Mouse (Mus musculus) liver, embryonic 15.5 days (tissue): ENCODE measurements around the gene Vmn1r217. TPM values are rescaled to one million over a fixed set of nuclear protein-coding genes. Genes with fewer than 3 reads are reported as not detected.
"Not testable (repeated sequence)": the region's sequence is repeated elsewhere in the genome, so short reads cannot be mapped to it uniquely, and the experiment has no call there.

Experiments used
- ATAC-seq: fragments of 200-750 bp; cut with Nextera tagmentation; 2 replicates; pipeline ENCODE4 v1.8.0; 2017; ENCODE audit warnings: moderate number of reproducible peaks, mild to moderate bottlenecking, moderate library complexity; ENCODE audit not compliant: insufficient read depth
- H3K27ac ChIP-seq: fragments of 300-500 bp; sonication (generic); replicated peaks from 2 replicates; pipeline ENCODE4 v1.5.1; 2015; ENCODE audit warnings: mild to moderate bottlenecking, inconsistent platforms
- H3K27me3 ChIP-seq: fragments of 300-500 bp; sonication (generic); 2 replicates; pipeline ENCODE4 v1.6.1; 2015; ENCODE audit warnings: mild to moderate bottlenecking, inconsistent platforms
- H3K36me3 ChIP-seq: fragments of 300-500 bp; sonication (generic); replicated peaks from 2 replicates; pipeline ENCODE4 v1.6.1; 2015; ENCODE audit warnings: moderate library complexity, mild to moderate bottlenecking, inconsistent platforms
- H3K4me1 ChIP-seq: fragments of 300-500 bp; sonication (generic); replicated peaks from 2 replicates; pipeline ENCODE4 v1.6.1; 2015; ENCODE audit warnings: inconsistent platforms
- H3K4me2 ChIP-seq: fragments of 300-500 bp; sonication (generic); 2 replicates; pipeline ENCODE4 v1.6.1; 2015; ENCODE audit warnings: moderate library complexity, mild to moderate bottlenecking, inconsistent platforms
- H3K4me3 ChIP-seq: fragments of 300-500 bp; sonication (generic); replicated peaks from 2 replicates; pipeline ENCODE4 v1.5.1; 2015; ENCODE audit warnings: mild to moderate bottlenecking, inconsistent platforms
- H3K9ac ChIP-seq: fragments of 300-500 bp; sonication (generic); 2 replicates; pipeline ENCODE4 v1.6.1; 2015; ENCODE audit warnings: moderate library complexity, mild to moderate bottlenecking, inconsistent platforms
- H3K9me3 ChIP-seq: fragments of 300-500 bp; sonication (generic); replicated peaks from 2 replicates; pipeline ENCODE4 v1.6.1; 2016; ENCODE audit warnings: inconsistent platforms
- WGBS: fragments of 180-500 bp; shearing (Covaris S2); methylation state at CpG from one replicate; pipeline ENCODE4 v1.1.7; 2015; ENCODE audit warnings: mixed read lengths; ENCODE audit not compliant: insufficient replicate concordance; 5-methylcytosine and 5-hydroxymethylcytosine counted together
- polyA plus RNA-seq: library from polyadenylated mRNA; unstranded; fragments of >200 nt; fragmentation: Nextera tagmentation; extraction: Ambion mirVana; gene quantifications from 2 replicates; pipeline ENCODE4 v1.2.1, GENCODE M21; 2015

The Vmn1r217 gene
- polyA plus RNA-seq = not detected in 2 replicates

GRCm38 (mm10) chr13:23118126-23118525 is at the start of gene Vmn1r217:
Vmn1r217 (minus strand) TSS chr13:23118226.
- 43% methylated on average over 1 of the region's 1 CpGs for WGBS
- H3K4me3 ChIP-seq = not testable (repeated sequence)

GRCm38 (mm10) chr13:23166471-23166870 is 48.4 kb upstream of the Vmn1r217 start:
- not testable (repeated sequence) for ATAC-seq, H3K4me1 ChIP-seq, H3K4me2 ChIP-seq, H3K27ac ChIP-seq, H3K4me3 ChIP-seq, H3K36me3 ChIP-seq, H3K9me3 ChIP-seq, H3K9ac ChIP-seq, H3K27me3 ChIP-seq
- 43% methylated on average over 4 of the region's 4 CpGs for WGBS

More at GRCm38 (mm10) chr13:23118126-23118525, at the start of gene Vmn1r217:
- not testable (repeated sequence) for H3K4me2 ChIP-seq, H3K27me3 ChIP-seq, H3K4me1 ChIP-seq, ATAC-seq, H3K27ac ChIP-seq, H3K36me3 ChIP-seq, H3K9me3 ChIP-seq, H3K9ac ChIP-seq

DNA sequence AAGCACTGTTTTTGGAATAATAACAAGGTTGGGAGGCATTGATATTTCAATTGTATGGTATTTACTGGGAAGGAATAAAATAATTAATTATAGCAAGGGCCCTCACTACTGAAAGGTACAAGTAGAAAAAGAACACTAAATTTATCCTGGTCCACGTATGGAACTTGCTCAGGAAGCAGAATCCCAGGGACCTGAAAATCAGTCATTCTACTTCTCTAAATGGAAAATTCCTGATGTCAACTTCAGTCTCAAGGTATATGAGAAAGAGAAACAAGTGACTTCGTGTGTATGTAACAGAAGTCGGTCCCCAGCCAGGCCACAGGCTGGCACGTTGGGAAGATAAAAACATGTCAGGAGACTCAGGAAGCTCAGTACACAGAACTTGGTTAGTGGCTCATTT is 41.0 kb upstream of the Vmn1r217 start, which contains the start of gene Vmn1r219:
Gene Vmn1r219 (plus strand): TSS at position 301 of the 400 bp plus-strand sequence.
- H3K9ac ChIP-seq = no peak within 1 kb of the TSS
- H3K4me1 ChIP-seq = no peaks in the 10 kb centered on the region
- no peaks in the 10 kb centered on the region for H3K27me3 ChIP-seq
- H3K27ac ChIP-seq = no peak within 1 kb of the TSS
- no peaks in the 10 kb centered on the region for H3K9me3 ChIP-seq
- no peak within 1 kb of the TSS for H3K4me2 ChIP-seq
- H3K36me3 ChIP-seq = no peaks in the 10 kb centered on the region
- H3K4me3 ChIP-seq = no peak within 1 kb of the TSS
- 50% methylated on average over 4 of the region's 4 CpGs for WGBS
- ATAC-seq = no peak

DNA sequence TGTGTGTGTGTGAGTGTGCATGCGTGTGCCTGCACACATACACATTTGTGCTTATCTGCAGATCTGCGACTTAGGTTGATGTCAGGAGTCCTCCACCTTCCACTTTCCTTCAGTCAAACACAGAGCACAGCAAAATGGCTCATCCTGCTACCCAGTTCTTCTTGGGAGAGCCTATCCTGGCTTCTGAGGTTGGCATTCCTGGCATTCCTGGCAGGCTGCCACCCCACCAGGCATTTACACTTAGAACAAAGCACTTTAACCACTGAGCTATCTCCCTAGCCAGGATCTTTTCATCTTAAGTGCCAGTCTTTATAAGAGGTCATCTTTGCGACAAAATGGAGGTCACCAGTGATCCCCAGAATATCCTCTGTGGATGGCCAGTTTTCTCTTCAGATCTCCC is 39.8 kb upstream of the Vmn1r217 start:
- Histone ChIP-seq H3K4me1 (no peaks in the 10 kb centered on the region), H3K9ac (no peak overlapping the region), H3K27ac (no peak overlapping the region), H3K36me3 (no peaks in the 10 kb centered on the region), H3K9me3 (no peaks in the 10 kb centered on the region), H3K27me3 (no peaks in the 10 kb centered on the region), H3K4me3 (no peak overlapping the region), H3K4me2 (no peak overlapping the region)
- WGBS = 62% methylated on average over 3 of the region's 3 CpGs
- no peak for ATAC-seq

GRCm38 (mm10) chr13:23138880-23139279 is 20.9 kb upstream of the Vmn1r217 start:
- Histone ChIP-seq H3K27ac (no peak overlapping the region), H3K4me2 (no peak overlapping the region), H3K9ac (no peak overlapping the region), H3K36me3 (no peaks in the 10 kb centered on the region), H3K27me3 (no peaks in the 10 kb centered on the region), H3K4me1 (no peaks in the 10 kb centered on the region), H3K4me3 (no peak overlapping the region), H3K9me3 (no peaks in the 10 kb centered on the region)
- ATAC-seq = no peak
- WGBS = 72% methylated on average over 2 of the region's 2 CpGs

DNA sequence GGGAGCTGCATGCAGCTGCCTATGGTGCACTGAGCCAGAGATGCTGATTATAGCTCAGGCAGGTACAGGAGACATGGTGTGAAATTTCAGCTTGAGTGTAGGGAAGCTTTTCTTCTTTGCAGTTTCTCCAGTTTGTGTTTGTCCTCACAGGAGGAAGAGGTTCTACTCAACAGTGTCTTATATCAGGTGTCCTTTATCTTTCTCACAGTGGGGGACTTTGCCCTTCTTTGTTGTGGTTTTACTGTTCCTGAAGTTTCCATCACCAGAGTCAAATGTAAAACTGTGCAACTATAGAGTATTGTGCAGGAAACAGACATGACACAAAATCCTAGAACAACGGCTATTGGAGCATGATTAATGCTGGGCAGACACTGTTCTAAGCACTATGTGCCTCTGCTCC is 15.5 kb upstream of the Vmn1r217 start:
- ATAC-seq = no peak
- no peak overlapping the region for H3K4me2 ChIP-seq
- H3K4me3 ChIP-seq = no peak overlapping the region
- 56% methylated on average over 1 of the region's 1 CpGs for WGBS
- no peak overlapping the region for H3K27ac ChIP-seq
- H3K9ac ChIP-seq = no peak overlapping the region
- H3K9me3 ChIP-seq = no peaks in the 10 kb centered on the region
- no peaks in the 10 kb centered on the region for H3K27me3 ChIP-seq
- H3K4me1 ChIP-seq = no peaks in the 10 kb centered on the region
- H3K36me3 ChIP-seq = no peaks in the 10 kb centered on the region

GRCm38 (mm10) chr13:23133099-23133498 is 15.1 kb upstream of the Vmn1r217 start, which contains the start of gene Vmn1r218:
Vmn1r218 (plus strand) TSS chr13:23133155.
- Histone ChIP-seq H3K36me3 (no peaks in the 10 kb centered on the region), H3K4me2 (no peak within 1 kb of the TSS), H3K27ac (no peak within 1 kb of the TSS), H3K27me3 (no peaks in the 10 kb centered on the region), H3K4me3 (no peak within 1 kb of the TSS), H3K9me3 (no peaks in the 10 kb centered on the region), H3K4me1 (no peaks in the 10 kb centered on the region), H3K9ac (no peak within 1 kb of the TSS)
- 58% methylated on average over 3 of the region's 3 CpGs for WGBS
- no peak for ATAC-seq

GRCm38 (mm10) chr13:23120611-23121010 is 2.6 kb upstream of the Vmn1r217 start:
- WGBS = 64% methylated on average over 2 of the region's 2 CpGs
- no peak for ATAC-seq
- H3K4me1 ChIP-seq = no peaks in the 10 kb centered on the region

DNA sequence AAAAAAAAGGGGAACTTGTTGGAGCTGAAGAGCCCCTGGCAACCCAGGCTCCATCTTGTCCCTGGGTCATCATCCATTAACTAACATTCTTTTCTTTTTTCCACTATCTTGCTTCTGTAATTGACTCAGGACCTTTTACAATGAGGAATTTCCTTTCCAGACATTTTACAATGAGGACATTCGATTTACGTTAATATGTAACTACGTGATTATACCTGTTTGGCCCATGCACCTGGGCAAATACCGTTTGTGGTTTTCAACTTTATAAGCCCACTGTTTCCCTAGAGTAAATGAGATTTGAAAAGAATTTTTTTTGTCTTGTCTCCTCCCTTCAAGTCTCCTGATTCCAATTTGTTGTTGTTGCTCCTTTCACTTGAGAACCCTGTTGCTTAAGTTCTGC is 23.6 kb downstream of the Vmn1r217 start:
- Histone ChIP-seq H3K27ac (no peak overlapping the region), H3K4me1 (no peaks in the 10 kb centered on the region), H3K4me3 (no peak overlapping the region), H3K4me2 (no peak overlapping the region), H3K9ac (no peak overlapping the region), H3K36me3 (no peaks in the 10 kb centered on the region), H3K27me3 (no peaks in the 10 kb centered on the region), H3K9me3 (no peaks in the 10 kb centered on the region)
- no peak for ATAC-seq
- WGBS = 68% methylated on average over 4 of the region's 4 CpGs

More at GRCm38 (mm10) chr13:23120611-23121010, 2.6 kb upstream of the Vmn1r217 start:
- Histone ChIP-seq H3K9me3 (no peaks in the 10 kb centered on the region), H3K36me3 (no peaks in the 10 kb centered on the region), H3K4me3 (no peak overlapping the region), H3K4me2 (no peak overlapping the region), H3K9ac (no peak overlapping the region), H3K27ac (no peak overlapping the region), H3K27me3 (no peaks in the 10 kb centered on the region)

- no peak for ATAC-seq
- no peaks in the 10 kb centered on the region for H3K9me3 ChIP-seq
- H3K27ac ChIP-seq = no peak overlapping the region
- no peak overlapping the region for H3K4me3 ChIP-seq
- H3K27me3 ChIP-seq = no peaks in the 10 kb centered on the region
- H3K36me3 ChIP-seq = no peaks in the 10 kb centered on the region
- H3K4me1 ChIP-seq = no peaks in the 10 kb centered on the region
- no peak overlapping the region for H3K9ac ChIP-seq
- no peak overlapping the region for H3K4me2 ChIP-seq
- WGBS = 54% methylated on average over 2 of the region's 2 CpGs
These were observed 48.7 kb downstream of the Vmn1r217 start for GRCm38 (mm10) chr13:23069312-23069711.

DNA sequence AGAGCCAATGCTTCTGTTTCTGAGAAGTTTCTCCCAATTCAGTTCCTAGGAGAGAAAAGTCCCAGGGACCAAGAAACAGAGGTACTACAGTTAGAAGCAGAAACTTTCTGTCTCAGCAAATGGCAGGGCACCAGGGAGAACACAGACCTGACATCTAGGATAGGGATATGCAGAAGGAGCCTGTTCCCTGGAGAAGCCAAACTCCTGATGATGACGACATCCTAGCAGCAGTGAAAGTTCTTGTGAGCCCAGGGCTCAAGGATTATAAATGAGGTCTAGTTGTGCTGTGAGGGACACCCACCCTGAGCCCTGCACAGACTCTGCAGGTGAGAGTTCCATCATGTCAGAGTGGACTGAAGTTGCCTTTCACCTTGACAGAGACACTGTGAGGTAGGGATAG is 50.3 kb downstream of the Vmn1r217 start, which contains the start of gene Vmn1r215:
Gene Vmn1r215 (plus strand): TSS at position 301 of the 400 bp plus-strand sequence.
- Histone ChIP-seq H3K36me3 (no peaks in the 10 kb centered on the region), H3K4me3 (no peak within 1 kb of the TSS), H3K4me2 (no peak within 1 kb of the TSS), H3K27ac (no peak within 1 kb of the TSS), H3K4me1 (no peaks in the 10 kb centered on the region), H3K27me3 (no peaks in the 10 kb centered on the region), H3K9ac (no peak within 1 kb of the TSS), H3K9me3 (no peaks in the 10 kb centered on the region)
- WGBS = 38% methylated on average over 1 of the region's 1 CpGs
- no peak for ATAC-seq

DNA sequence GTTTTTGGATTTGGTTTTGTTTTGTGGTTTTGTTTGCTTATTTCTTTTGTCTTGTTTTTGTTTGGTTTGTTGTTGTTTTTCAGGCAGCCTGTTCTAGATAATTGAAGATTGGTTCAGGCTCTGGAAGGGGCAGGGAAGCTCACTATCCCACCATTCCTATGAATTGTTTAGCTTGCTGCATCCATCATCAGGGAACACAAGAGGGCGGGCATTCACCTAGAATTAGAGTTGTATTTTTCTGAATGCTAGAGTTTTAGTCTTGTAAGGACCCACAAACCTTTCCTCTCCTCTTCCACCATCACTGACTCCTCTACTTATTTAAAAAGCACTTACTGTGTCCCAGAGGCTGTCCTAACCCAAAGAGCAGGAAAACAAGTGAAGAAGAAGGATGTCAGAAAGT is 60.2 kb downstream of the Vmn1r217 start:
- Histone ChIP-seq H3K9ac (no peak overlapping the region), H3K4me1 (no peaks in the 10 kb centered on the region), H3K27me3 (no peaks in the 10 kb centered on the region), H3K4me3 (no peak overlapping the region), H3K4me2 (no peak overlapping the region), H3K27ac (no peak overlapping the region), H3K9me3 (no peaks in the 10 kb centered on the region), H3K36me3 (no peaks in the 10 kb centered on the region)
- ATAC-seq = no peak
- WGBS = 39% methylated on average over 1 of the region's 1 CpGs
